Mouse (Mus musculus) cortical plate, adult 2 months (tissue): Measurements from ENCODE around the gene Rsrp1. TPM values are rescaled to one million over a fixed set of nuclear protein-coding genes. Genes with fewer than 3 reads are reported as not detected.
"Not testable (repeated sequence)": the region's sequence is repeated elsewhere in the genome, so short reads cannot be mapped to it uniquely, and the experiment has no call there.

Experiments
- H3K27ac ChIP-seq: fragments of 200-500 bp; 2 replicates; pipeline ENCODE4 v1.5.1; 2012; ENCODE audit warnings: low read length, control low read depth, inconsistent platforms; ENCODE audit not compliant: insufficient read depth
- H3K4me1 ChIP-seq: fragments of 200-500 bp; 2 replicates; pipeline ENCODE4 v1.6.1; 2011; ENCODE audit warnings: low read length; ENCODE audit not compliant: control insufficient read depth, insufficient read depth
- H3K4me3 ChIP-seq: fragments of 200-500 bp; 2 replicates; pipeline ENCODE4 v1.5.1; 2011; ENCODE audit warnings: mild to moderate bottlenecking, low read length, control low read depth; ENCODE audit not compliant: insufficient read depth
- CTCF ChIP-seq: fragments of 200-500 bp; IDR thresholded peaks from 2 replicates; pipeline ENCODE4 v1.5.1; 2011; ENCODE audit warnings: mild to moderate bottlenecking, control low read depth, low read length; ENCODE audit not compliant: insufficient read depth; ENCODE audit errors: extremely low read depth
- POLR2A ChIP-seq: fragments of 200-500 bp; IDR thresholded peaks from 2 replicates; pipeline ENCODE4 v1.6.1; 2011; ENCODE audit warnings: mild to moderate bottlenecking, low read length, control low read depth; ENCODE audit not compliant: insufficient read depth; ENCODE audit errors: extremely low read depth
- polyA plus RNA-seq: library from polyadenylated mRNA; depleted of rRNA; stranded (reverse); fragments of >200 nt; gene quantifications from 2 replicates; pipeline ENCODE4 v1.2.3, GENCODE M21; 2012

Gene Rsrp1
- polyA plus RNA-seq, 1 experiment = 545 TPM

DNA sequence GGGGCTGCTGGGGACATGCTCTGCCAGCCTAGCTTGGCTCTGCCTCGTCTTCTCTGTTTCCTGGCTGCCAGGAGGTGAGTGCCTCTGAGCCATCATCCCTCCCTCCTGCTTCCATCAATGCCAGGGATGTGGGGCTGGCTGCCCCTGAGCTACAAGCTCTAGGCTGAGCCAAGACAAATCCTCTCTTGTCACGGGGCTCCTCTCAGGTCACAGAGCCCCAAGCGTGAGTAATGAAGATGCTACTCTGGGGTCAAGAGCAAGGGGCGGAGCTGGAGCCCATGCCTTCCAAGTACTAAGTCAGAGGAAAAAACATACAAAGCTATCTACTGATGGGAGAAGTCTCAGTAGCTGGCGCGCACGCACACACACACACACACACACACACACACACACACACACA lies 20.3 kb upstream of the Rsrp1 start:
- H3K4me3 ChIP-seq = no peak overlapping the region
- TF ChIP-seq CTCF (no peak), POLR2A (no peak)
- H3K27ac ChIP-seq = no peak overlapping the region
- H3K4me1 ChIP-seq = no peaks in the 10 kb centered on the region

DNA sequence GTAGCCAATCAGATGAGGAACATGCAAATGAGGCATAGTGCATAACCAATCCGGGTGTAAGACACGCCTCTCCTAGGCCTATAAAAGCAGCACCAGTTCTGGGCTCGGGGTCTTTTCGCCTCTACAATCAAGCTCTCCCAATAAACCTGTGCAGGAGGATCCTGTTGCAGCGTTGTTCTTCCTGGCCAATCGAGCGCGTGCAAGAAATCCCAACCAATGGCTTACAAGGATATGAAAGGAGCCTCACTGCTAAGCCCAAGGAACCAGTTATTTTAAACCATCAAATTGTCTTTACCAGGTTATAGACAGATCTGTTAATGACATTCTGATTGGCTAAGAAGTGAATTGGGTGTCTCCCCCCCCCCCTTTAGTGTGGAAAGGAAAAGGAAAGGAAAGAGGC lies 12.0 kb upstream of the Rsrp1 start:
- not testable (repeated sequence) for H3K4me1 ChIP-seq, H3K4me3 ChIP-seq, H3K27ac ChIP-seq

DNA sequence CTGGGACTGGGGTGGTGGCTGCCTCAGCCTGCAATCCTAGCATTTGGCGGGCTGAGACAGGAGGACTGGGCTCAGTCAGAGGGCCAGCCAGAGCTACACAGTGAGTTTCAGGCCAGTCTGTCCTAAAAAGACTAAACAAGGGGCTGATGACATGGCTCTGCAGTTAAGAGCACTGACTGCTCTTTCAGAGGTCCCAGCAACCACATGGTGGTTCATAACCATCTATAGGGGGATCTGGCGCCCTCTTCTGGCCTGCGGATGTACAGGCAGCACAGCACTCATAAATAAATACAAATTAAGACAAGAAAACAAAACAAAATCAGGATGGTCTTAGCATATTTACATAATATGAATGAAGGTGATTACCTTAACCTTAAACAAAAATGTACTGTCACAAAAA lies 10.0 kb upstream of the Rsrp1 start:
- no peak overlapping the region; the same call in 1 of the 2 replicates for H3K4me3 ChIP-seq
- H3K27ac ChIP-seq = no peak overlapping the region
- TF ChIP-seq POLR2A (no peak), CTCF (peak; percentile 61)
- no peaks in the 10 kb centered on the region; the same call in 1 of the 2 replicates for H3K4me1 ChIP-seq

DNA sequence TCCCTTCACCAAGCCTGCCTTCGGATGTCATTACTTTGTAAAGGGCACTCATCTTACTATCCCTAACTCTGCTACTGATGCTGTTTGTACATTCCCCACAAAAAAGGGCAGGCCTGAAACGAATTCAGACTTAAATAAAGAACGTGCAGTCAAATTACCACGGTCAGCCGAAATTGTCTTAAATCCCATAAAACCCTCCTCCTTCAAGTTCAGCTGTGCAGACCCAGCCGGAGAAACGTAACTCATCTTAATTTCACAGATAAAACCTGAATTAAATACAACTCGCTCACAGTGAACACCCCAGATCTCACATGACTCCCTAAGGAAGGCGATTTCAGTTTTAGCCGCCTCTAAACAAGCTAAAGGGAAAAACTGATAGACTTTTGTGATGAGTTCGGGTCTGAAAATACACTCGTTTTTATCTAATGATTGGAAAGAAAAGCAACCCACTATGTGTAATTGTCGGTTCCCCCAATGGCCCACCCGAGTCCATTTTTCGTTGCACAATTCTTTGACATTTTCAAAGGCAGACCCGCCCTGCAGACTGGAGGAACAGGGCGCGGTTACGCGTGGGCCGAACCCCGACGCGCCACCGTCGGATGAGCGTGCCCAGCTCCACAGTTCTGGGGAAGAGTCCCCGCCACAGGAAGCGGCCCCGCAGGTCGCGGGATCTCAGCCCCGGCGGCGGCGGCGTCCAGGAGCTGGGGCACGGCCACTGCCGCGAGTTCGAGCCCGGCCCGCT lies 9.1 kb upstream of the Rsrp1 start:
- H3K27ac ChIP-seq = peak overlapping the region; percentile 91
- no peaks in the 10 kb centered on the region; the same call in 1 of the 2 replicates for H3K4me1 ChIP-seq
- peak overlapping the region; percentile 49 for H3K4me3 ChIP-seq
- no peak for TF ChIP-seq POLR2A
- TF ChIP-seq CTCF = no peak

DNA sequence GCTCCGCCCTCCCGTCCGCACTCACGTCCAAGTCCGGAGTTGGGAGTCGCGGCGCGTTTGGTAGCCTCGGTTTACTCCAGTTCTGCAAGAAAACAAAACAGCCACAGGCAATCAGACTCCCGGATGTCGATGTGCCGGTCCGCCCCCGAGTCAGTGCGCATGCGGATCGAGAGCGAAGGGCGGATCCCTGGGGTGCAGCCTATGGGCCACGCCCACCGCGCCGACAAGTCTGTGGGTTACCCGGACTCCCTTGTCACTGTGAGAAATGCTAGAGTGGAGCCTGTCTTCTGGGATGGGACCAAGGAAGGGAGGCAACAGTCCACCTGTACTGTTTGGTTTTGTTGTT lies 8.6 kb upstream of the Rsrp1 start, which contains the start of gene Tmem50a:
Gene Tmem50a (minus strand): TSS at position 161 of the 346 bp plus-strand sequence.
- TF ChIP-seq CTCF = no peak
- TF ChIP-seq POLR2A = peak; percentile 82
- H3K27ac ChIP-seq = peak within 1 kb of the TSS; percentile 91

DNA sequence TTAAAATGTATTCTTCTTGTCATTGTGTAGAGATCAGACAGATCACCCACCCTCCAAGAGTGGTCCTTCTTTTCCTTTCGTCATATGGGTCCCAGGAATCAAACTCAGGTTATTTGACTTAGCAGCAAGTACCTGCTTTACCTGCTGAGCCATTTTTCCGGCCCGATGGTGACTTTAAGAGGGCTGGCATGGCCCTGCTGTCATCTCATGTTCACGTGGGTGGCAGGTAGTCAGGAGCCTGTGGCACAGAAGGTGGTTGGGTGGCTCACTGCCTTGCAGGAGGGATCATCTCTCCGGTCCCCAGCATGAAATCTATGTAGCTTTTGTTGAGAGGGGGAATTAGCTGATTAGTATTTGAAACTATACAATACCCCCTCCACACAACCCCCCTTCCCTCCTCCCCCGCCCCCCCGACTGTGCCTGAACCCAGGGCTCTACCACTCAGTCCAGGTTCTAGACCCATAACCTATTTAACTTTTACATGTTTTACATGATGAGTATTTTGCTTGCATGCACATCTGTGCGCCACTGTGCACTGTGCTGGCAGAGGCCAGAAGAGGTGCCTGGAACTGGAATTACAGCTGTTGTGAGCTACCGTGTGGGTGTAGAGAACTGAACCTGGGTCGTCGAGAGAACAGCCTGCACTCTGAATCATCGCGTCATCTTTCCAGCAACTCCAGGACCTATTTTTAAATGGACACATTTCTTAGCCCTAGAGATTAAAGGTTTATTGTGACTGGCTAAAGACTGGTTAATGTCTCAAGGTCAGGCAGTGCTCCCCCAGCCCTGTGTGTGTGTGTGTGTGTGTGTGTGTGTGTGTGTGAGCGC lies 8.0 kb upstream of the Rsrp1 start:
- TF ChIP-seq POLR2A (no peak), CTCF (no peak)
- Histone ChIP-seq H3K27ac (no peak overlapping the region), H3K4me1 (no peaks in the 10 kb centered on the region; the same call in 1 of the 2 replicates), H3K4me3 (peak overlapping the region; percentile 49)

More for the DNA sequence above, 8.6 kb upstream of the Rsrp1 start, which contains the start of gene Tmem50a:
- Histone ChIP-seq H3K4me1 (no peaks in the 10 kb centered on the region; the same call in 1 of the 2 replicates), H3K4me3 (peak within 1 kb of the TSS; percentile 49)

DNA sequence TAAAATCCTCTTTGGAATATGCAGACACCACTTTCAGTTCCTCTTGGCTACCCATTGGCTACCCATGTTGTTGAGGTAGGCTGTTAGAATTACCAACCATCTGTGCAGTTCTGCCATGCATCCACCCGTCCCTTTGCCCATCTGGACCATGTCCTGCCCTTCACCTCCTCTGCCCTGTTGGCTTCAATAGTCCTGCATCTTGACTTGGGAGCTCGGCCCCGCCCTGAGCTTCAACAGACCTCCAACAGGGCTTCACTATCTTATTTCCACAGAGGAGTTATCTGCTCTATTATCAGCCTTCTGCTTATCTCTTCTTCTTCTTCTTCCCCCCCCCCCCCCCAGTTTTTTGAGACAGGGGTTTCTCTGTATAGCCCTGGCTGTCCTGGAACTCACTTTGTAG lies 6.2 kb upstream of the Rsrp1 start:
- Histone ChIP-seq H3K4me3 (no peak overlapping the region), H3K27ac (no peak overlapping the region), H3K4me1 (no peaks in the 10 kb centered on the region; the same call in 1 of the 2 replicates)
- TF ChIP-seq POLR2A = no peak
- no peak for TF ChIP-seq CTCF

DNA sequence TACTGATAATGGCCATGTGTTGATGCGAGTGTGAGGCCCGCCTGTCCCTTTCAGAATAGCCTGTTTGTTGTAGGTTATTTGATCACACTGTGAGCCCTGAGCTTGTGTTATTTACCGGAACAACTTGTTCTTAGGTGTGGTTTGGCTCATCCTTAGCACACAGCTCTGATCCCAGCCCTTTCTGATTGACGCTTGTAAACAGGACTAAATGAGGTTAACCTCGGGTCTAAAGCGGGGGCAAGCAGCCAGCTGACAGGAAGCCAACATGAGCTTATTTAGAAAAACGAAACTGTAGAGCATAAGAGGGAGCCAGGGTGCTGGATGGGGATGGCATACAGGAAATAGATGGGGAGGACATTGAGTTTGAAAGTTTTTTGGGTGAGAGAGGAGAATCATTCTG lies 5.0 kb upstream of the Rsrp1 start:
- peaks cover 2% of the 10 kb centered on the region; the same call in 1 of the 2 replicates for H3K4me1 ChIP-seq
- H3K27ac ChIP-seq = peak overlapping the region; percentile 48
- no peak for TF ChIP-seq CTCF
- TF ChIP-seq POLR2A = no peak
- no peak overlapping the region for H3K4me3 ChIP-seq

DNA sequence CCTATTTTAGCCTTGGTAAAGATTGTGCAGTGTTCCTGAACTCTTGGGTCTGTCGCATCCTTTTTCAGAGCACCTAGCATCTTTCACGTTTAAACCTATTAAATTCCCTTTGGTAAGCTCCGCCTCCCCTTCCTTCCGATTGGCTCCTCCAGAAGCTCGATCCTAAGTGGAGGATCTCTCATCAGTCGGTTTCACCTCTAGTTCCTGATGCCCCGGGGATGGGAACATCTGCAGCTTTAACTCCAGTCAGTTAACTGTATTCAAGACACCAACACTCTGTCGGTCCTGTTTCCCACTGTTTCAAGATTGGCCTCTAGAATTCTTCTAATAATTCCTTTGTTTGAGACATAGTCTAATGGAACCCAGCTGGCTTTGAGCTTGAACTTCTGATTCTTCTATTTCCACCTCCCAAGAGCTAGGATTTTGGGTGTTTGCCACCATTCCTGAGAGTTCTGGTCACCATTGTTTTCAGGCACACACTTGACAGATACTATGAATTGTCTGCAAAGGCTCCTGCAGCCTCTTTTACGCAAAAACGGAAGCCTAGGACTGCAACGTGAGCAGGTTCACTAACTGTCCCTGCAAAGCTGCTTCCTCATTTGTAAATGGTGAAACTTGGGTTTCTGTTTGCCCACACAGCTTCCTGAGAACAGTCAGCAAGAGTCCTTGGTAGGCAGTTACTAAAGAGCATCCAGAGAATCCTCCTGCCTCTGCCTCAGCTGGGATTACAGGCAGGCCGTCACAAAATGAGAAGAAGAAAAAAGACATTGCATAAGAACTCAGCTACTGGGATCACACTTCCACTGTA lies 3.5 kb upstream of the Rsrp1 start:
- TF ChIP-seq CTCF (no peak), POLR2A (no peak)
- H3K4me1 ChIP-seq = peaks cover 2% of the 10 kb centered on the region; the same call in 1 of the 2 replicates
- no peak overlapping the region for H3K27ac ChIP-seq
- no peak overlapping the region for H3K4me3 ChIP-seq
